Mouse (Mus musculus): ENCODE measurements around the gene Tmem270.

- TF ChIP-seq POLR2A (IDR thresholded peaks at IDR 0.05; ENCODE audit: low read depth, low read length) = no peak
- no peak for TF ChIP-seq CTCF (IDR thresholded peaks at IDR 0.05; ENCODE audit: extremely low read depth, insufficient read depth, insufficient read length, insufficient replicate concordance)
Observed at GRCm38 (mm10) chr5:134915311-134915710, 8.8 kb upstream of the Tmem270 start, which contains the start of gene Cldn13.
